Mouse (Mus musculus) heart, adult 18-20 months (tissue): ENCODE measurements around the gene Gtpbp1. TPM values are rescaled to one million over a fixed set of nuclear protein-coding genes. Genes with fewer than 3 reads are reported as not detected.
"Not testable (repeated sequence)": the region's sequence is repeated elsewhere in the genome, so short reads cannot be mapped to it uniquely, and the experiment has no call there.

ENCODE experiments used
- DNase-seq, 2 experiments: peaks; one replicate each; pipeline ENCODE4 v3.0.0; 2021 to 2022; ENCODE audit warnings: mixed read lengths in 1 of 2
- long read RNA-seq, 2 experiments: library from polyadenylated mRNA; stranded (forward); transcript quantifications; one replicate each; pipeline ENCODE4 v2.0.0; 2021
- total RNA-seq, 2 experiments: library from RNA; stranded (reverse); gene quantifications; 2 replicates each; pipeline ENCODE4 v1.2.3; 2021

Gtpbp1 gene
- 10 to 100 TPM; 26.0 to 28.8 TPM for total RNA-seq
- long read RNA-seq, experiment 1, partial matches to known transcripts, result 0 of 9 reads
- long read RNA-seq, experiment 1, other reads (novel, unspliced or antisense), result 6 of 9 reads
- long read RNA-seq, experiment 2, partial matches to known transcripts, result 4 of 4 reads
- long read RNA-seq, experiment 2, other reads (novel, unspliced or antisense), result 0 of 4 reads

DNA sequence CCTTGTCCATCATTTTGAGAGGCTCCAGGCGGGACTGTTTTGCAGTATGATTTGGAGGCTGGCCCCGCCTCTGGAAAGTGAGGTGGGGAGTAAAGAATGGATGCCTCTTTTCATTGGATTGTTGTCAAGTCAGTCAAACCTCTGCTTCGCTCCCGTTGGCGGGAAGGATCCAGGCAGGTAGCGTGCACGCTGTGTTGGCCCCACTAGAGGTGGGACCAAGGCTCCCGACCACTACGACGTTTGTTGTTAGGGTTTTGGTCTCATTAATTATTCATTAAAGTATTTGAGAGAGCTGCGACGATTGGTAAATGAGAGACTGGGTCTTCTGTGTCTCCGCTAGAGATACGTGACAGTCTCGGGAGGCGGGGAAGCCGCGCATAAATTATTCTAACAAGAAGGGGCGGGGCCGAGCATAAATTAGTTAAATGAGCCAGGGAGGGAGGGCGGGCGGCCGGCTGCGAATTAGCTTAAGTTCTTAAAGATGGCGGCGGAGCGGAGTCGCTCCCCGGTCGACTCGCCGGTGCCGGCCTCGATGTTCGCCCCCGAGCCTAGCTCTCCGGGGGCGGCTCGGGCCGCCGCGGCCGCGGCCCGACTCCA, at the start of gene Gtpbp1:
TSS of gene Gtpbp1 (plus strand) at position 420 of the 597 bp plus-strand sequence.
- DNase-seq, result peak; percentile 99 to 100

DNA sequence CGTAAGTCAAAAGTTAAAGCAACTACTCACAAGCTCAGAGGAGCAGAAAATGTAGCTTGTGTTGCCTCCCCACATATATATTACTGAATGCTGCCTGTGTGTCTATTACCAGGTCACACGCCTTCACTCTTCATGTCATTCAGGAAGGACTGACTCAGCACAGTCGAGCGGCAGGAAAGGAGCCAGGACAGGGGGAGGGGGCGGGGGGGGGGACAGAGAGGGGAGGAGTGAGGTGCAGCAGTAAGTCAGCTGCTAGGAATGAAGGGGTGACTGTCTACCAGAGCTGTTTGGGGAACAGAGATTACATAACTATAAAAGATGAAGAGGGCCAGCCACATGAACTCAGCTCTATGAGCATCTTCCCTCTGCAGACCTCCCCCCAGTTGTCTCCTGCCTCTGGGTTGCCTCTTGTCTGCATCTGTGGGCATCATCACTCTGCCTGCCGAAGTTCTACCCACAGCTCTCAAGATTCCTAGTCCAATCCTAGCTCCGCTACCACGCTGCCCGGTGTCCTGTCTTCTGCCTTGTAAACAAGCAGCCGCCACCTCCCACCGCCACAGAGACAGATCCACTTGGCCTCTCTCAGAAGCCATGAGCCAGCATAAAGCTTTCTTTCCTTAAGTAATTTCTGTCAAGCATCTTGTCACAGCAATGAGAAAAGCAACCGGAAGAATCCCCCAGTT, 49.4 kb upstream of the Gtpbp1 start:
- no peak for DNase-seq

DNA sequence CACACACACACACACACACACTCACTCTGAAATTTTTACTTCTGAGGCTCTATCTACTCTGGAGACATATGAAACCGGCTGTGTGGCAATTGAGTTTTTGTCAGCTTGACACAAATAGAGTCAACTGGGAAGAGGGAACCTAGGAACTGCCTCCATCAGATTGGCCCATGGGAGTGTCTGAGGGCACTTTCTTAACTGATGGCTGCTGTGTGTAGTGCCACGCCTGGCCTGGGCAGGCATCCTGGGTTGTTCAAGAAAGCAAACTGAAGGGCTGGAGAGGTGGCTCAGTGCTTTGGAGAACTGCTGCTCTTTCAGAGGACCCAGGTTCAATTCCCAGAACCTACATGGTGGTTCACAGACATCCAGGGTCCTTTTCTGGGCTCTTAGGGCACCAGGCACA, 45.2 kb upstream of the Gtpbp1 start:
- DNase-seq, result no peak

DNA sequence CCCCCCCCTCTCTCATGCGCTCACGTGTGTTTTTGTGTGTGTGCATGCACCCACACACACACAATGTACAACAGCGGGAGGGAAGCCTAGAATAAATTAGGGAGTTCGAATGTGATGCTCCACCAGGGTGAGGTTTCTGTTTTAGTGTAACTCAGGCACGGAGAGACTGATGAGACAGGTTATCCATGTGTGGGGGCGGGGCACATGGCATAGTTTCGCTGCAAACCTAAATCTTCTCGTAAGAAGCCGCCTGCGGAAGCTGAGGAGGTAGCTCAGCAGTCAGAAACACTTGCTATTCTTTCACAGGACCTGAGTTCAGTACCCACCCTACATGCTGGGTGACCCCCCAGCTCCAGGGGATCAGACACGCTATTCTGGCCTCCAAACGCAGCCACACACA, 42.5 kb upstream of the Gtpbp1 start:
- DNase-seq, result no peak

DNA sequence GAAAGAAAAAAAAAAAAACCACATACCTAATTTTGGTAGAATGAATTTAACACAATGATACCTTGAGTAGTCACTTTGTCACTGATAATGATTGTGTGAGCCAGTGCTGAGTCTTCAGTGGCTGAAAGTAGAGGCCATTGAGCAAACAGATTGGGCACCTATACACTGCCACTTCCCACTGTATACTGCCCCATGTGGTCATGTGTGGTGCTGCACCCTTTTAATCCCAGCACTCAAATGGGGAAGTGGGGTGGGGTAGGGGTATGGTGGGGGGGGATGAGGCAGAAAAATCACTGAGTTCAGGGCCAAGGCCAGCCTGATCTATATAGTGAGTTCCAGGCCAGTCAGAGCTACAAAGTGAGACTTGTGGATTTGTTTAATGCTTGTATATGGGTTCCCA, 40.1 kb upstream of the Gtpbp1 start:
- DNase-seq, result peak in 1 of 2 experiments; percentile 48

DNA sequence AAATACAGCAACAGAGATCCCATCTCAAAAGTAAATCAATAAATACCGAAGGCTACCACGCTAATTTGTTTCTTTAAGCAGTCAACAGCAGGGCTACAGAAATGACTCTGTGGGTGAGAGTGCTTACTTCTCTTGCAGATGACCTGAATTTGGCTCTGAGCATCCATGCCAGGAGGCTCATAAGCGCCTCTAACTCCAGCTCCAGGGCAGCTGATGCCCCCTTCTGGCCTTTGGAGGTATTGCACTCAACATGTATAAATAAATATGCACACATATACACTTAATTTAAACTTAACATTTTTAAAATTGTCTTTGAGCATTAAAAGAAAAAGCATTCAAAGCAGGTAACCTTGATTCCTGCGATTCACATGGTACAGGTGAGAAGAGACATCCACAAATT, 39.2 kb upstream of the Gtpbp1 start:
- DNase-seq, result no peak

DNA sequence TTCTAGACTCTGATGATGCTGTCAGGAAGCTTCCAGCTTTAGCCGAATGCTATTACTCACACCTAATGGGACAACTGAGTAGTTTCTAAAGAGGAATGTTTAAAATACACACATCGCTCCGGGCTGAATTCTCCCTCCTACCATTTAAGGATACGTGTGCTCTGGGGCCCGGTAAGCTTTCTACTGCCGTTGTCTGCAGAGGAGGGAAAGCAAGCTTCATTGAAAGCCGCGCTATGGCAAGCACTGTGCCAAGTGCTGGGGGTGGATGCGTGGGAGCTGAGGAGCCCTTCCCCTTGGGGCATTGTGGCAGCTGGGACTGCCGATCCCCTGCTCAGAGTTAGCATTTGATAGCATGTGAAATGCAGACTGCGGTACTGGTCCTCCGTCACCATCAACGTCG, 34.2 kb upstream of the Gtpbp1 start:
- DNase-seq, result no peak

DNA sequence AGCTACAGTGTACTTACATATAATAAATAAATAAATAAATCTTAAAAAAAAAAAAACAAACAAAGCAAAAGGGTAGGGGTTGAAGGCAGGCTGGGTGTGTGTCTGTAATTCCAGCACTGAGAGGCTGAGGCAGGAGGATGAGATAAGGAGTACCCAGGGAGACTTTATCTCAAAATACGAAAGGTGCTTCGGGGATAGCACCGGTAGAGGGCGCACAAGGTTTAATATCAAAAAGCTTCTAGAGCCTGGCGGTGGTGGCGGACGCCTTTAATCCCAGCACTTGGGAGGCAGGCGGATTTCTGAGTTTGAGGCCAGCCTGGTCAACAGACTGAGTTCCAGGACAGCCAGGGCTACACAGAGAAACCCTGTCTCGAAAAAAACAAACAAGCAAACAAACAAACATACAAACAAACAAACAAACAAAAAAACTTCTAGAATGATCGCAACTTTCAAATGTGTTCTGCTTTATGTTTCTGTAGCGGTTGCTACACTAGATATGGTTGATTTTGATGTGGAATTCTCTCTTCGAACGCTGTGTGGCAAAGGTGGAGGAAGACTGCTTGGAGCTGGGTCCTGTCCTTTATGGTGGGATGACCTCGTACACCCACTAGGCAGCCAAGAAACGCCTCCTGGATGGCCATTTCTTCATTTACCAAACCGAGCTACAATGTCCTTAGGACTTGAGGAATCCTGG, 32.7 kb upstream of the Gtpbp1 start:
- DNase-seq, result peak; percentile 84 to 93

DNA sequence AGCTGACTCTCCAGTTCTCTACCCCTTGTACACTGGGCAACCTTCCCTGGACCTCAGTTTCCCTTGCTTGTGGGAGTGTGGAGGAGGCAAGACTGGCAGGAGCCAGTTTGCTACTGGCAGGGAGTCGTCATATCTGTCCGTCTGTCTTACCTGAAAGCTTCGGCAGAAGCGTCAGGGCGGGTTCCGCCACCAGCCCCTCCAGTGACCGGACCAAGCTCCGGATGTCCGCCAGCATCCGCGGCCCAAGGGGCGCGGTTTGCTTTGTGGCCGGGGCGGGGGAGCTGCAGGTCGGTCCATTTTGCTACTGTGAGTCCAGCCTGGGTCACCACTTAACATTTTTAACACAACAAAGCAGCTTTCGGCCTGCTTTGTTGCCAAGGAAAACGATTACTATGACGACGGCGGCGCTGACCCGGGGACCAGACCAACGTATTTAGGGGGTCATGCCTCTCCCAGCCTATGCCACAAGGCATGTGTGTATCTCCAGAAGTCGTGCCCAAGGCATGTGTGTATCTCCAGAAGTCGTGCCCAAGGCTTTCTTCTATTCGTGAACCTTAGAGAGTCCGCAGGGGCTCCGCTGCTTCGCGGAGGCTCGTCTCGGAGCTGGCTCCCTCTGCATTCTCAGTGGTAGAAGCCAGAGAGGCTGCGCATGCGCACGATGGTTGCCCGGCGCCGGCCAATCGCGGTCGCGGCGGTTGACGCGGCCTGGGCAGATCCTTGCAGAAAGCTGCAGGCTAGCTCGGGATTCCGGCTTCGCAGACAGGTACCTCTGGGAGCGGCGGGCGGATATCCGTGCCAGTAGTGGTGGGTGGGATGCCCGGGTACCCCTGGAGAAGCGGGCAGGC, 31.9 kb upstream of the Gtpbp1 start, which contains the start of the genes Fam227a and Cby1:
TSS of gene Fam227a (minus strand) at position 426 of the 845 bp plus-strand sequence.
TSS of gene Cby1 (plus strand) at position 669 of the 845 bp plus-strand sequence.
- DNase-seq, result peak; percentile 96

DNA sequence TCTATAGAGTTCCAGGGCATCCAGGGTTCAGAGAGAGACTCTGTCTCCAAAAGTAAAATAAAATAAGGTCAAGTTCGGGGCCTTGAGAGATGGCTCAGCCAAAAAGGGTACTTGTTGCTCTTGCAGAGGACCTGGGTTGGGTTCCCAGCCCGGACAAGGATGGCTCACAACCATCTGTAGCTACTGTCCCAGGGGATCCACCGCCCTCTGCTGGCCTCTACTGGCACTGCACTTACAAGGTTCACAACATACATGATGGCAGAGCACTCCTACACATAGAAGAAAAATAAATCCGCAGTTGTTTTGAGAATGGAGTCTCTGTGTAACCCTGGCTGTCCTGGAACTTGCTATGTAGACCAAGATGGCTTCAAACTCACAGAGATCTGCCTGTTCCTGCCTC, 28.8 kb upstream of the Gtpbp1 start:
- DNase-seq, result peak in 1 of 2 experiments; percentile 37

DNA sequence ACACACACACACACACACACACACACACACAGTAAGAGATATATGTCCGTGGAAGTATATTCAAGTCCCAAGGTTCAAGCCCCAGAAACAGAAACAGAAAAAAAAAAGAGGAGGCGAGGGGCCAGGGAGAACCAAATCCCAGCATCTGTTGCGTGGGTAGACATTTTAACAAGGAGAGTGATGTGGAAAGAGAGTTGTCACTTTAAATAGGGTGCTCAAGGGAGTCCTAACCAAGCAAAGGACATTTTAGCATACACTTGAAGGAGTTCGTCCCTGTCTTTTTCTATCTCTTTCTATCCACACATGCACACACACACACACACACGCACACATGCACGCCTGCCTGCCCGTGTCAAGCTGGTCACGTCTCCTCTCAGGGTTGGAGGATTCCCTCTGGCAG, 26.0 kb upstream of the Gtpbp1 start:
- no peak for DNase-seq

DNA sequence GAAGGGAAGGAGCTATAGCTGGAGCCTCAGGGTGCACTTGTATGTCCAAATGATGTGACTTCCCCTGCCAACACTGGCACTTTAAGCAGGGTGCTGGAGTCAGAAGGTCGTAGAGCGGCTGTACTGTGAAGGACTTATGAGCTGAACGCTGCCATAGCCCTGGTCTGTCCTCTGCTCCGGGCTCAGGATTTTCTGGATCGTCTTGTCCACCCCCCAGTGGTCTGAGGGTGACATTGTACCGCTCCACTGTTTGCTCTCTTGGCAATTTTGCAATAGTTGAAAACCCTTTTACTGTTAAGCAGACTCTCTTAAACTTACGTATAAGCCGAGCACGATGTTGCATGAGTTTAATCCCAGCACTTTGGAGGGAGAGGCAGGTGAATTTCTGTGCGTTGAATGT, 21.4 kb upstream of the Gtpbp1 start:
- DNase-seq, result no peak

DNA sequence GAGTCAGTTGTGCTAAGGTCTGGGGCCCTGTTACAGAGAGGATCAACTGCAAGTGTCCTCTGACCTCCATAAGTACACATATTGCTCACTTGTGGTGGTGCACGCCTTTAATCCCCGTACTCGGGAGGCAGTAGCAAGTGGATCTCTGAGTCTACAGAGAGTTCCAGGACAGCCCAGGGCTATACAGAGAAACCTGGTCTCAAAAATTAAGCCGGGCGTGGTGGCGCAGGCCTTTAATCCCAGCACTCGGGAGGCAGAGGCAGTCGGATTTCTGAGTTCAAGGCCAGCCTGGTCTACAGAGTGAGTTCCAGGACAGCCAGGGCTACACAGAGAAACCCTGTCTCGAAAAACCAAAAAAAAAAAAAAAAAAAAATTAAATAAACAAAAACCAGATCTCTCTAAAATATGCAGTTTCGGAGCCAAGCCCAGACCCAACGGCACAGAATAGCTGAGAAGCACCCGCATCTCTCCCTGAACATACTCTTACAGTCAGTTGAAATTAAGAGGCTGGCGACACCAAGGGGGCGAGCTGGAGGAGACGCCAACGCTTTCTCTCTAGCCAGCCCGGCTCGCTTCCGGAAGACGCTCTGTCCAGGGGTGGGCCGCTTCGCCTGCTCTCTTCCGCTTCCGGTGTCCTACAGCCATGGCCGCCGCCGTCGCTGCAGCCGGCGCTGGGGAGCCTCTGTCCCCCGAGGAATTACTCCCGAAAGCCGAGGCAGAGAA, 20.2 kb upstream of the Gtpbp1 start, which contains the start of gene Tomm22:
TSS of gene Tomm22 (plus strand) at position 613 of the 723 bp plus-strand sequence.
- peak; percentile 90 to 94 for DNase-seq

DNA sequence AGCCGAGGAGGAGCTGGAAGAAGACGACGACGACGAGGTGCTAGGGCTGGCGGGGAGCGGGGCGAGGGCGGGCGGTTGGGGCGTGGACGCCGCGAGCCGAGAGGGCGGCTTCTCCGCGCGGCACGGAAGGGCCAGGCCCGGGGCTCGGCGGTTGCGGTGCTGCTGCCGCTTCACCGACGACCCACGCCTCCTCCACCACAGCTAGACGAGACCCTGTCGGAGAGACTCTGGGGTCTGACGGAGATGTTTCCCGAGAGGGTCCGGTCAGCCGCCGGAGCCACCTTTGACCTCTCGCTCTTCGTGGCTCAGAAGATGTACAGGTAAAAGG, 19.7 kb upstream of the Gtpbp1 start:
- no peak for DNase-seq

DNA sequence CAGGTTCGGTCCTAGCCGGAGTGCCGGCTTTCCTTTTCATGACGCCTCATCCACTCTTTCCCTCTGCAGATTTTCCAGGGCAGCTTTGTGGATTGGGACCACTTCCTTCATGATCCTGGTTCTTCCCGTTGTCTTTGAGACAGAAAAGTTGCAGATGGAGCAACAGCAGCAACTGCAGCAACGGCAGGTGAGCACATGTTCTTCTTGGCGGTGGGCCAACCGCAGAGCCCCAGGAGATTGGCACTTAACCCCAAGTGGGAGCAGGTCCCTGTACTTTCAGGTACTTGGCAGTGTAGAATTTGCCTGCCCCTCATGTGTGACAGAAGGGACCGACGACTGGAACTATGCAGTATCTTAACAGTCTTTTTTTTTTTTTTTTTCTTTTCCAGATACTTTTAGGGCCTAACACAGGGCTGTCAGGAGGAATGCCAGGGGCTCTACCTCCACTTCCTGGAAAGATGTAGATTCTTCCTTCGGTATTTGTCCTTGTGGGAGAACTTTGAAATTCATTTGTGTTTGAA, 18.8 kb upstream of the Gtpbp1 start:
- DNase-seq, result not testable (repeated sequence)

DNA sequence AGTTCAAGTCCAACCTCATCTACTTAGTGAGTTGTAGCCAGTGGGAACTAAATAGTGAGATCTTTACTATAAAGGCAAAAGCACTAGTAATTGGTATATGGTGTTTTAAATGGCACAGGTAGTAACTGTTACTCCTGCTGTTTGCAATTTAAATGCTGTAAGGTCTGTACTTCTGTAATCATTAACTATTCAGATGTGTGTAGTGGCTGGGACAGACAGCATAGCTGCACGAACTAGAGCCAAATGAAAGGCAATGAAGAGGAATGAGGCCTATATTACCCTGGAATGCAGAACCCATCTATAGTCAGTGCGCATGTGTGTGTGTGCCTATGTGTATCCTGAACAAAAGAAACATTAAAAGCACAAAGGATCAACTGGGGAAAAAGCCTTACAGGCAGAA, 12.7 kb upstream of the Gtpbp1 start:
- DNase-seq, result no peak

DNA sequence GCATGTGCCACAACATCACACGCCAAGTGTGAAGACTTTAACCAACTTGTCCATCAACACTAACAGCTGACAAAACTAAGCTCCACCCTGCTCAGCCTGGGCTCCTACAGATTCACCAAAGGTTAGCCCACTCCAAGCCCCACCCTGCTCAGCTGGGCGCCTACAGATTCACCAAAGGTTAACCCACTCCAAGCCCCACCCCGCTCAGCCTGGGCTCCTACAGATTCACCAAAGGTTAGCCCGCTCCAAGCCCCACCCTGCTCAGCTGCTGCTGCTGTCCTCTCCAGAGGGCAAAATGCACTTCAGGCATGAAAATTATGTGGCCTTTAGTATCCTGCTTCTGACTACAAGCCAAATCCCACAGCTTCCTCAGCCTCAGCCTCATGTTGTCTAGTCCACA, 8.7 kb upstream of the Gtpbp1 start:
- DNase-seq, result no peak

DNA sequence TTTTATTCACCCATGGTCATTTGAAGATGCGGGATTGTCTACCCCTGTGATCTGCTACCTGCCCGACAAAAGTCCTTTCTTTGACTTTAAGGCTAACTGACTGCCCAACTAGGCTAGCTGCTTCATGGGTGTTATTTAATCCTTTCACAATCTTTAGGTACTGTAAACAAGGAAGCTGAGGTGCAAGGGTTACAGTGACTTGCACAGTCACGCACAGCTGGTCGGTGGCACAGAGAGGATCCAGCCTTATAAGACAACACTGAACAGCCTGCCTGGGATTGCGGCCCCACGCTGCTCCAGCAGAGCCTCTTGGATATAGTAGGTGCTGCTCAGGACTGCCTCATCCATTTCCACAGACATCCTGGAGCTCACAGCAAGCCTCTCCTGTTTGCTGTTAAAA, 7.5 kb upstream of the Gtpbp1 start:
- DNase-seq, result no peak

DNA sequence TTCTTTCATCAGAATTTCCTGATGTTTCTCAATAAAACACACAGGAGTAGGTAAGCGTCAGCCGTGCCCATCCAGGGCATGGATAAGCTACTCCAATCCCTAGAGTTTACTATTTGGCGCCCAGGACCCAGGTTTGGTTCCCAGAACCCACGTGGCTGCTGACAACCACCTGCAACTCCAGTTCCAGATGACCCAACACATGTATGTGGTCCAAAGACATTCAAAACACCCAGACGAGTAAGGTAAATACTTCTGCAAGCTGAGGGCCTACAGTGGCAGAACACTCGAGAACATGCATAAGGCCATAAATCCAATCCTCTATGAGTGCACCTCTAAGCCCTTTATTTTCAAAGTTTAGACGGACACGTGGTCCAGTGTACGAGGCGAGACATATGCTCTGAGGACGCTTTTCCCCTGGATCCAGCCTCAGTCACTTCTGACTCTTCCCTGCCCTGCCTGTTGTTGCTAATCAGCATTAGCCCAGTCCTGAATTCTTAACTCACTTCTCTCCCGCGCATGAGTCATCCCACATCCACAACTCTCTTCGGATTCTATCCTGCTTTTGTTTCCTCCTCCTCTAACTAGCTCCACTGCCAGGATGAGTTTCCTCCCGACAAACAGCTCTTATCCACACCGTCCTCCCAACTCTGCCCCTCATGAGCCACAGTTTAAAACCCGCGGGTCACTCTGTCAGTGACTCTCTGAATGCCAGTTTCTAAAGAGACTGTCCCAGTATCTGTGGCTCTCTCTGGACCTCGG, 6.8 kb upstream of the Gtpbp1 start:
- peak in 1 of 2 experiments; percentile 42 for DNase-seq

DNA sequence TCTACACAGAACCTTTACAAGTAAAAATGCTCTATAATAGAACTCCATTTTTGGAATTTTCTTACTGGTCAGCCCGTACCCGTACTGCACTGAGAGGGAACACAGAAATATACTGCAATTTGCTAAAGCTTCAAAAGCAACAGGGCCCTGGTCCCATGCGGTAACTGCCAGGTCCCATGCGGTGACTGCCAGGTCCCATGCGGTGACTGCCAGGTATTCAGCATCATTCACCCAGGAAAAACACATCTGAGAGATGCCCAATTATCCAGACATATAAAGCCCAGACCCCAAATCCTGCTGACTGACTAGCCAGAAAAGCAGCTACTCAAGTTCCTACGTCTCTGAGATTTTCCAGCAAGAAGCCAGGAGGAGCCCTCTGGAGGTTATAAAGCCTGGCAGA, 6.0 kb upstream of the Gtpbp1 start:
- DNase-seq, result peak in 1 of 2 experiments; percentile 16
